Mouse (Mus musculus): ENCODE results near the gene Spg11.

GRCm38 (mm10) chr2:122145756-122146155, 27.6 kb upstream of the Spg11 start:
- no peak for TF ChIP-seq CTCF (IDR thresholded peaks at IDR 0.05; ENCODE audit: low read depth, low read length)
- TF ChIP-seq TAL1 (conservative IDR thresholded peaks at IDR 0.05; ENCODE audit: low read depth, low read length) = no peak
